Mouse (Mus musculus) G1E (cell line): ENCODE results near the gene Rab5if. TPM values are rescaled to one million over a fixed set of nuclear protein-coding genes. Genes with fewer than 3 reads are reported as not detected.
A peak's percentile ranks its signal among the peaks of the same experiment; 100 is the strongest.

Source experiments
- ATAC-seq: 2 replicates; pipeline ENCODE4 v1.8.0; 2016; ENCODE audit warnings: mild to moderate bottlenecking; ENCODE audit not compliant: insufficient number of reproducible peaks, poor library complexity, low FRiP score, severe bottlenecking; ENCODE audit errors: extremely low read depth
- DNase-seq: peaks from one replicate; pipeline ENCODE4 v3.0.0; 2012; ENCODE audit warnings: low spot score
- H3K27me3 ChIP-seq: 2 replicates; pipeline ENCODE4 v1.6.1; 2012; ENCODE audit warnings: mild to moderate bottlenecking, low read length, inconsistent platforms; ENCODE audit not compliant: insufficient read depth
- H3K36me3 ChIP-seq: replicated peaks from 2 replicates; pipeline ENCODE3; 2012; ENCODE audit warnings: mild to moderate bottlenecking, inconsistent platforms
- H3K4me1 ChIP-seq: 2 replicates; pipeline ENCODE4 v1.6.1; 2012; ENCODE audit warnings: low read depth, low read length, inconsistent platforms, mixed read lengths; ENCODE audit not compliant: insufficient read depth
- H3K4me3 ChIP-seq: 2 replicates; pipeline ENCODE4 v1.5.1; 2012; ENCODE audit warnings: low read depth, mild to moderate bottlenecking, inconsistent platforms, low read length, moderate library complexity, mixed read lengths
- H3K9me3 ChIP-seq: replicated peaks from 2 replicates; pipeline ENCODE4 v1.6.1; 2012; ENCODE audit warnings: inconsistent platforms
- CTCF ChIP-seq: IDR thresholded peaks from 2 replicates; pipeline ENCODE4 v1.5.1; 2012; ENCODE audit warnings: low read depth, low read length, inconsistent platforms, mixed read lengths
- GATA1 ChIP-seq: IDR thresholded peaks from 2 replicates; pipeline ENCODE4 v1.6.1; 2012; ENCODE audit warnings: borderline replicate concordance, low read length, inconsistent platforms, mixed read lengths
- GATA2 ChIP-seq: IDR thresholded peaks from 2 replicates; pipeline ENCODE4 v1.6.1; 2012; ENCODE audit warnings: low read depth, low read length, inconsistent platforms, borderline replicate concordance
- POLR2AphosphoS5 ChIP-seq: IDR thresholded peaks from 2 replicates; pipeline ENCODE4 v1.6.1; 2012; ENCODE audit warnings: low read depth, low read length, inconsistent platforms; ENCODE audit not compliant: insufficient replicate concordance
- TAL1 ChIP-seq: conservative IDR thresholded peaks from 2 replicates; pipeline ENCODE4 v1.6.1; 2012; ENCODE audit warnings: low read depth, low read length, inconsistent platforms, mixed read lengths
- polyA plus RNA-seq: library from polyadenylated mRNA; stranded (reverse); fragments of >175 nt; gene quantifications from 2 replicates; pipeline ENCODE4 v1.2.3, GENCODE M21; 2012
- total RNA-seq, 2 experiments: library from RNA; stranded (forward) in 1 of 2; stranded (reverse) in 1 of 2; fragments of 200-1000 nt in 1 of 2; fragments of >200 nt in 1 of 2; fragmentation: Nextera tagmentation in 1 of 2; gene quantifications; 2 replicates each; pipeline ENCODE4 v1.2.3; 2014 to 2017

The Rab5if gene
- total and polyA plus RNA-seq, 3 experiments: 97.3 to 210 (median 103) TPM

- peaks cover 79% of the 10 kb centered on the region for H3K4me1 ChIP-seq
- no peaks in the 10 kb centered on the region for H3K27me3 ChIP-seq
- H3K4me3 ChIP-seq: no peak overlapping the region
- DNase-seq (no peak), ATAC-seq (no peak)
- TF ChIP-seq POLR2AphosphoS5: no peak
- no peak for TF ChIP-seq GATA2
- peak; percentile 31 for TF ChIP-seq CTCF
- TF ChIP-seq TAL1: no peak
- no peak for TF ChIP-seq GATA1
- H3K36me3 ChIP-seq: peaks cover 81% of the 10 kb centered on the region
- no peaks in the 10 kb centered on the region for H3K9me3 ChIP-seq
These were observed 10.7 kb downstream of the Rab5if start for GRCm38 (mm10) chr2:156873629-156874028.

GRCm38 (mm10) chr2:156874047-156874759 lies 11.3 kb downstream of the Rab5if start:
- ATAC-seq: no peak
- Histone ChIP-seq H3K4me3 (no peak overlapping the region), H3K4me1 (peaks cover 79% of the 10 kb centered on the region), H3K27me3 (no peaks in the 10 kb centered on the region), H3K9me3 (no peaks in the 10 kb centered on the region), H3K36me3 (peaks cover 76% of the 10 kb centered on the region)
- no peak for DNase-seq
- TF ChIP-seq TAL1 (no peak), GATA1 (no peak), POLR2AphosphoS5 (no peak), GATA2 (no peak), CTCF (no peak)

GRCm38 (mm10) chr2:156874760-156875510 lies 12.0 kb downstream of the Rab5if start:
- TF ChIP-seq POLR2AphosphoS5: no peak
- no peak for TF ChIP-seq GATA2
- TF ChIP-seq TAL1: no peak
- no peak for TF ChIP-seq GATA1
- no peak for TF ChIP-seq CTCF

GRCm38 (mm10) chr2:156877726-156878125 lies 14.8 kb downstream of the Rab5if start:
- Histone ChIP-seq H3K27me3 (no peaks in the 10 kb centered on the region), H3K36me3 (peaks cover 40% of the 10 kb centered on the region), H3K9me3 (no peaks in the 10 kb centered on the region), H3K4me3 (no peak overlapping the region; the same call in 1 of the 2 replicates), H3K4me1 (peaks cover 80% of the 10 kb centered on the region)
- no peak for TF ChIP-seq TAL1
- TF ChIP-seq GATA1: no peak
- no peak for TF ChIP-seq GATA2
- TF ChIP-seq CTCF: no peak
- TF ChIP-seq POLR2AphosphoS5: no peak
- DNase-seq (peak; percentile 42), ATAC-seq (no peak)

More at GRCm38 (mm10) chr2:156874760-156875510, 12.0 kb downstream of the Rab5if start:
- Histone ChIP-seq H3K9me3 (no peaks in the 10 kb centered on the region), H3K36me3 (peaks cover 68% of the 10 kb centered on the region), H3K4me3 (no peak overlapping the region), H3K4me1 (peaks cover 79% of the 10 kb centered on the region), H3K27me3 (no peaks in the 10 kb centered on the region)
- ATAC-seq (no peak), DNase-seq (no peak)

- Histone ChIP-seq H3K4me1 (peaks cover 75% of the 10 kb centered on the region), H3K27me3 (no peaks in the 10 kb centered on the region), H3K36me3 (peaks cover 22% of the 10 kb centered on the region), H3K4me3 (no peak overlapping the region; the same call in 1 of the 2 replicates), H3K9me3 (no peaks in the 10 kb centered on the region)
- TF ChIP-seq CTCF (no peak), GATA2 (no peak), POLR2AphosphoS5 (no peak), TAL1 (no peak), GATA1 (no peak)
- no peak for ATAC-seq
- no peak for DNase-seq
These were observed 16.6 kb downstream of the Rab5if start for GRCm38 (mm10) chr2:156879541-156879940.

- H3K4me3 ChIP-seq: peak overlapping the region; percentile 52; the same call in 1 of the 2 replicates
- peaks cover 90% of the 10 kb centered on the region for H3K4me1 ChIP-seq
These were observed 19.6 kb downstream of the Rab5if start for GRCm38 (mm10) chr2:156882431-156883001.

More at GRCm38 (mm10) chr2:156882431-156883001, 19.6 kb downstream of the Rab5if start:
- Histone ChIP-seq H3K9me3 (no peaks in the 10 kb centered on the region), H3K27me3 (no peaks in the 10 kb centered on the region; the same call in 1 of the 2 replicates), H3K36me3 (no peaks in the 10 kb centered on the region)
- peak; percentile 83 for DNase-seq
- peak; percentile 44 for TF ChIP-seq TAL1
- no peak for TF ChIP-seq POLR2AphosphoS5
- peak; percentile 82 for ATAC-seq
